Mouse (Mus musculus) liver, adult 2 months (tissue): Measurements from ENCODE around the gene Ryr1. TPM values are rescaled to one million over a fixed set of nuclear protein-coding genes. Genes with fewer than 3 reads are reported as not detected.
"Not testable (repeated sequence)": the region's sequence is repeated elsewhere in the genome, so short reads cannot be mapped to it uniquely, and the experiment has no call there.

ENCODE experiments used
- DNase-seq: peaks from one replicate; pipeline ENCODE4 v3.0.0-alpha.2; 2011; ENCODE audit warnings: low read depth, low spot score; ENCODE audit errors: extremely low read depth
- H3K27ac ChIP-seq: fragments of 200-500 bp; replicated peaks from 2 replicates; pipeline ENCODE4 v1.5.1; 2012; ENCODE audit warnings: low read depth, mild to moderate bottlenecking, control low read depth, inconsistent platforms, low read length; ENCODE audit not compliant: insufficient read depth
- H3K27me3 ChIP-seq: fragments of 200-500 bp; 2 replicates; pipeline ENCODE4 v1.6.1; 2012; ENCODE audit warnings: mild to moderate bottlenecking, moderate library complexity, low read length, inconsistent platforms; ENCODE audit not compliant: control insufficient read depth, insufficient read depth
- H3K36me3 ChIP-seq: fragments of 200-500 bp; 2 replicates; pipeline ENCODE4 v1.6.1; 2012; ENCODE audit warnings: low read length, inconsistent platforms; ENCODE audit not compliant: control insufficient read depth, insufficient read depth
- H3K4me1 ChIP-seq: fragments of 200-500 bp; 2 replicates; pipeline ENCODE4 v1.6.1; 2011; ENCODE audit warnings: low read length; ENCODE audit not compliant: control insufficient read depth, insufficient read depth
- H3K4me3 ChIP-seq: fragments of 200-500 bp; 2 replicates; pipeline ENCODE4 v1.5.1; 2011; ENCODE audit warnings: low read depth, mild to moderate bottlenecking, control low read depth, low read length, moderate library complexity; ENCODE audit not compliant: insufficient read depth
- H3K79me2 ChIP-seq: fragments of 200-500 bp; 2 replicates; pipeline ENCODE4 v1.6.1; 2012; ENCODE audit warnings: inconsistent platforms, mild to moderate bottlenecking, low read length, moderate library complexity; ENCODE audit not compliant: control insufficient read depth, insufficient read depth
- H3K9ac ChIP-seq: fragments of 200-500 bp; 2 replicates; pipeline ENCODE4 v1.6.1; 2012; ENCODE audit warnings: low read depth, mild to moderate bottlenecking, control low read depth, inconsistent platforms, low read length
- CTCF ChIP-seq: fragments of 200-500 bp; IDR thresholded peaks from 2 replicates; pipeline ENCODE4 v1.5.1; 2011; ENCODE audit warnings: low read depth, low read length, control low read depth
- POLR2A ChIP-seq: fragments of 200-500 bp; IDR thresholded peaks from 2 replicates; pipeline ENCODE4 v1.6.1; 2011; ENCODE audit warnings: low read length, control low read depth; ENCODE audit not compliant: insufficient read depth; ENCODE audit errors: extremely low read depth
- WGBS: fragments of 180-500 bp; shearing (Covaris S2); methylation state at CpG from one replicate; pipeline ENCODE4 v1.1.7; 2018; 5-methylcytosine and 5-hydroxymethylcytosine counted together
- polyA plus RNA-seq: library from polyadenylated mRNA; depleted of rRNA; stranded (reverse); fragments of >200 nt; gene quantifications from 2 replicates; pipeline ENCODE4 v1.2.3, GENCODE M21; 2012
- total RNA-seq: library from RNA; depleted of rRNA; stranded (reverse); fragments of >200 nt; gene quantifications from 2 replicates; pipeline ENCODE4 v1.2.3, GENCODE M21; 2014

Ryr1 gene
- total and polyA plus RNA-seq, 2 experiments: 0.01 to 0.46 TPM

DNA sequence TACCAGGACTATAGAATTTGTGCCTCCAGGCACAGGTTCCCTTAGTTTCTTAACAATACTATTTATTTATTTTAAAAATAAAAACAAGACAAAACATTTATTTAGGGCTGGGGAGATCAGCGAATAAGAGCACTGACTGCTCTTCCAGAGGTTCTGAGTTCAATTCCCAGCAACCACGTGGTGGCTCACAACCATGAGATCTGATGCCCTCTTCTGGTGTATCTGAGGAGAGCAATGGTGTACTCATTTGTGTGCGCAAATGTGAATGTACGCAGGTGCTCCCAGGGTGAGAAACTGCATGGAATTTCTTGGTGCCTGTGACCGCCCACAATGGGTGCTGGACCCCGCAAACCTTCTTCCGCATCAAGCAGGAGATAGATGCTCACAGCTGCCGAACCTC is 152.0 kb downstream of the Ryr1 start:
- Histone ChIP-seq H3K79me2 (no peaks in the 10 kb centered on the region; the same call in 1 of the 2 replicates), H3K27me3 (no peaks in the 10 kb centered on the region), H3K27ac (no peak overlapping the region), H3K4me3 (no peak overlapping the region), H3K4me1 (peaks cover 25% of the 10 kb centered on the region; the same call in 1 of the 2 replicates), H3K36me3 (peaks cover 4% of the 10 kb centered on the region), H3K9ac (no peak overlapping the region)
- WGBS: 78% methylated on average over 8 of the region's 8 CpGs
- DNase-seq: peak; percentile 44
- no peak for TF ChIP-seq POLR2A
- TF ChIP-seq CTCF: peak; percentile 31; the same call in 1 of the 2 replicates

DNA sequence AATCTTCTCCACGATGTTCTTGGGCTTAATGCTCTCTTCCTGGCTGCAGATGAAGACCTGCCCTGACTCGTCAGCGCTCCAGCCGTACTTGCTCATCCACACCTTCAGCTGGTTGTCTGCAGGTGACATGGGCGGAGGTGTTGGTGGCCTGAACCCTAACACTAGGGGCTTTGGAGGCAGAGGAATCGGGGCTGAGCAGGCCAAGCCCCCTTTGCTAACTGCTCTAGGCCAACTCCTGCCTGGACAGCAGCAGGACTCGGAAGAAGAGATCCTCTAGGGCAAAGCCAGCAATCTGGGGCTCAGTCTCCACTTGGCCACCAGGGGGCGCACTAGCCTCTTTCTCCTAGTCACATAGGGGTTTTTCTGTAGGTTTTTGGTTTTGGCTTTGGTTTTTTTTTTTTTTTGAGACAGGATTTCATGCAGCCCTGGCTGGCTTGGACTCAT is 152.4 kb downstream of the Ryr1 start:
- no peak for DNase-seq
- Histone ChIP-seq H3K4me1 (peaks cover 23% of the 10 kb centered on the region; the same call in 1 of the 2 replicates), H3K27ac (no peak overlapping the region), H3K79me2 (no peaks in the 10 kb centered on the region; the same call in 1 of the 2 replicates), H3K27me3 (no peaks in the 10 kb centered on the region), H3K4me3 (no peak overlapping the region), H3K36me3 (peaks cover 4% of the 10 kb centered on the region), H3K9ac (no peak overlapping the region)
- no peak for TF ChIP-seq POLR2A
- peak; percentile 86 for TF ChIP-seq CTCF
- 70% methylated on average over 8 of the region's 8 CpGs for WGBS

DNA sequence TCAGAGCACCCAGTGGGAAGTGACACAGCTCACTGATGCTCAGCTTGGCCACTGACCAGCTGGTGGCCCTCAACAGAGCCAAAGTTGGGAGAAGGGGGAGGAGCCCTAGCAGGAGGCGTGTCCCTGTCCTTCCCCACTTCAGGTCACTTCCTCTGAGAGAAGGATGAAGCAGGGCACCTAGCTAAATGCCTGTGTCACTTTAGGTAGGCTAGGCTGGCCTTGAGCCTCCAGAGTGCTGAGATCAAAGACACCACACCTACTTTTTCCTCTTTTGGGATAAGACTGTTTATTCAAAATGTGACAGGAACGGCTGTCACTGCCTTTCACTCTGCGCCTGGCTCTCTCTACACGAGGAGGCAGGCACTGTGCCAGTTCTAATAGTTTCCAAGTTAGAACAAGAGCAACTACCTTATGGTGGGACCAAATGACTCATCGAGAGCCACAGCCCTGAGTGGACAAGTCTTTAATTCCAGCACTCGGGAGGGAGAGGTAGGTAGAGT is 153.2 kb downstream of the Ryr1 start:
- Histone ChIP-seq H3K27me3 (no peaks in the 10 kb centered on the region), H3K9ac (no peak overlapping the region), H3K27ac (no peak overlapping the region), H3K4me3 (no peak overlapping the region), H3K36me3 (peaks cover 3% of the 10 kb centered on the region), H3K4me1 (peaks cover 20% of the 10 kb centered on the region; the same call in 1 of the 2 replicates), H3K79me2 (no peaks in the 10 kb centered on the region; the same call in 1 of the 2 replicates)
- WGBS: 55% methylated on average over 6 of the region's 6 CpGs
- no peak for TF ChIP-seq POLR2A
- no peak for TF ChIP-seq CTCF
- peak; percentile 51 for DNase-seq

DNA sequence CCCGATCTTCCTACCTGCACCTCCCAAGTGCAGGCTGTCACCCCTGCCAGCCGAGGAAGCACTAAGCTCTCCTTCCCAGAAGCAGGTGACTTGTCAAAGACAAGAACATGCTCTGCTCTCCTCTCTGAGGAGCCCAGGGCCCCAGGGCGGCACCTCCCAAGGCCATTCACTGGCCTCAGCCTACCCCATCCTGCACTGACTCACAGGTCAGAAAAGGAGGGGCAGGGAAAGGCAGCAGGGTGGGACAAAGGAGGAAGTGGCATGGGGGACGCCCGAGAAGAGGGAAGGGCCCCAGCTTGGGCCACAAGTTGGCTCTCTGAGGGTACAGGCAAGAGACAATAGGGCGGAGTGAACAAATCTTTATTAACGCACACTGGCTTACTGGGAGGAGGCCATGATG is 153.9 kb downstream of the Ryr1 start:
- no peak for TF ChIP-seq POLR2A
- H3K27ac ChIP-seq: no peak overlapping the region
- no peaks in the 10 kb centered on the region for H3K79me2 ChIP-seq
- H3K27me3 ChIP-seq: no peaks in the 10 kb centered on the region
- no peak for DNase-seq
- WGBS: 90% methylated on average over 7 of the region's 7 CpGs
- no peak overlapping the region for H3K9ac ChIP-seq
- no peaks in the 10 kb centered on the region; the same call in 1 of the 2 replicates for H3K36me3 ChIP-seq
- peaks cover 20% of the 10 kb centered on the region; the same call in 1 of the 2 replicates for H3K4me1 ChIP-seq
- no peak overlapping the region for H3K4me3 ChIP-seq

DNA sequence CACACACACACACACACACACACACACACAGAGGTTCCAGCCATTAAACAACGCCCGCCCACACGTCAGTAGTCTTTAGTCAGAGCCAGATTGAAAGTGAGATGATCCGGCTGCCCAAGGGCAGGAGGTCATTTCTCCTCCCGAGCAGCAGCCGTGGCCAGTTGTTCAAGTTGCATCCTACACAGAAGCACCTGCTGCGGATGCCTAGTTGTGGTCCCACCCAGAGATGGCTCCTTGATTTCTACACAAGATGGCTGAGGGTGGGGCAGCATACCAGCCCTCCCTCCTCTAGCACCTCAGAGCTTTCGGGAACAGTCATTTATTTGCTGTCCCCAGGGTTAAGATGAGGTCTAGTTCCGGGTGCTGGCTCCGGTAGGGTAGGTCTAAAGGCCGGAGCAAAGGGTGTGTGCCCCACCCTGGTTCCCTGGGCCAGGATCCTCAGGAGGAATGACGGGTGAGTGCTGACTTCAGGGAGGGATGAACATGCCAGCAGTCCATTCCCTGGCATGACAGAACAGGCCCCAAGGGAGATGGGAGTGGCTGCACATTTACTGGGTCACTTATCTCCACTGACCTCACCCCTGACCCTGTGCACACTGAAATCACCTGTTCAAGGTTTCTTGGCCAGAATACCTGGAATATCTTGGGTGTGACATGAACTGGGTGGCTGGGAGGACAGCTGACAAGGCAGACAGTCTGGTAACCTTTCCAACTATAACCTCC is 155.1 kb downstream of the Ryr1 start:
- DNase-seq: peak; percentile 97
- no peak overlapping the region for H3K4me3 ChIP-seq
- 25% methylated on average over 12 of the region's 12 CpGs for WGBS
- TF ChIP-seq CTCF (no peak), POLR2A (no peak)
- H3K4me1 ChIP-seq: peaks cover 20% of the 10 kb centered on the region; the same call in 1 of the 2 replicates
- no peaks in the 10 kb centered on the region; the same call in 1 of the 2 replicates for H3K36me3 ChIP-seq
- no peaks in the 10 kb centered on the region for H3K79me2 ChIP-seq
- H3K27me3 ChIP-seq: no peaks in the 10 kb centered on the region
- peak overlapping the region; percentile 30 for H3K27ac ChIP-seq
- H3K9ac ChIP-seq: no peak overlapping the region

DNA sequence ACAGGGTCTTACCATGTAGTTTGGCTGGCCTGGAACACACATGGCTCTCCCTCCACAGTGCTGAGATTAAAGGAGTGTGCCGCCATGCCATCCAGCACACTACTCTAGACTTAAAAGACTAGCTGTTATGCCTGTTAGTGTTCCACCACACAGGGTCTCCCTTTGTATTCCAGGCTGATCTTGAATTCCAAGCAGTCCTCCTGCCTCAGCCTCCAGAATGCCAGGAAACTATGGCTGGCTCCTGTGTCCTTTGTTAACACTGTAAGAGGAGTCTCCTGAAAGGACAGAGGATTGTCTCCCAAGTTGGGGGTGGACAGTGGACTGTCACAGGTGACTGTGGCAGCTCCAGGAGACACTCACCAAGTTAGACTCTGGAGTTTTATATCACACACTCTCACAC is 155.7 kb downstream of the Ryr1 start:
- no peak overlapping the region for H3K4me3 ChIP-seq
- H3K27me3 ChIP-seq: no peaks in the 10 kb centered on the region
- H3K36me3 ChIP-seq: no peaks in the 10 kb centered on the region; the same call in 1 of the 2 replicates
- H3K27ac ChIP-seq: 0 out of 2 replicates have a peak overlapping the region, but pooled peaks have one; percentile 30
- H3K4me1 ChIP-seq: peaks cover 20% of the 10 kb centered on the region; the same call in 1 of the 2 replicates
- no peaks in the 10 kb centered on the region for H3K79me2 ChIP-seq
- DNase-seq: no peak
- WGBS: 100% methylated on average over 1 of the region's 1 CpGs
- TF ChIP-seq POLR2A (no peak), CTCF (no peak)
- no peak overlapping the region for H3K9ac ChIP-seq

DNA sequence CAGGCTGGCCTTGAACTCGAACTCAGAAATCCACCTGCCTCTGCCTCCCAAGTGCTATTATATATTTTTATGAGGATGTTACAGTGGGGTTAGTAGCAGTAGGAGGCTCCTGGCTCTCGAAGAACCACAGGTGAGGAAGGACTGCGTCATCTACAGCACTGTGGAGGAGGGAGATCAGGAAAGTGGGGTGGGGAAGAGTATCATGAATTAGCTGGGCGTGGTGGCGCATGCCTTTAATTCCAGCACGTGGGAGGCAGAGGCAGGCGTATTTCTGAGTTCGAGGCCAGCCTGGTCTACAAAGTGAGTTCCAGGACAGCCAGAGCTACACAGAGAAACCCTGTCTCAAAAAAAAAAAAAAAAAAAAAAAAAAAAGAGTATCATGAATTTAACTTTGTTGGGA is 156.9 kb downstream of the Ryr1 start:
- not testable (repeated sequence) for H3K27ac ChIP-seq, H3K27me3 ChIP-seq, DNase-seq, H3K79me2 ChIP-seq, H3K36me3 ChIP-seq, H3K9ac ChIP-seq, H3K4me3 ChIP-seq
- H3K4me1 ChIP-seq: peaks cover 20% of the 10 kb centered on the region; the same call in 1 of the 2 replicates
- whole genome bisulfite sequencing: 95% methylated on average over 8 of the region's 8 CpGs
